26 mouse cellular contexts compared by ENCODE assay signal in genomic region chr5:125277313-125277712, GRCm38 (mm10).
DNase-seq lines count a peak whose midpoint lies in the region; ATAC-seq and TF ChIP-seq lines count a peak whose summit lies in the region.
"Had no signal": no experiment of that assay in that cellular context is flagged by ENCODE, and none has a peak within 500 bp of the region (broad histone marks: within the 10 kb centered on the region; RNA-seq: fewer than 3 reads in every experiment).

No protein-coding gene starts in this region.

- DNase-seq in cerebellum, adult 8-10 months = no peak
- DNase-seq in gastrocnemius, adult 2 months = no peak
- DNase-seq in gastrocnemius, postnatal 36 days = no peak
- DNase-seq in cerebellum, adult 9-10 months = peak; percentile 52
- peak; percentile 64 to 72 for DNase-seq in cerebellum, postnatal 25 days
- DNase-seq in heart, adult 8-10 months (ENCODE audit: low spot score) = no peak
- no peak for DNase-seq in frontal cortex, postnatal 25 days (ENCODE audit: low spot score in 2 of 2)
- DNase-seq: adrenal gland, adult 8-10 months; adrenal gland, postnatal 25 days; gastrocnemius, postnatal 10 days; heart, adult 11 months; heart, postnatal 10 days; heart, postnatal 36 days; kidney, adult 11 months; kidney, adult 8-10 months had no signal

- H3K27ac ChIP-seq in gastrocnemius, adult 2 months = peak overlapping the region; percentile 7; the same call in 1 of the 2 replicates
- H3K27ac ChIP-seq: forebrain, embryonic 10.5 days; forebrain, embryonic 13.5 days; heart, embryonic 15.5 days; hindbrain, embryonic 10.5 days; hindbrain, embryonic 13.5 days; intestine, embryonic 15.5 days had no signal

- TF ChIP-seq CTCF in gastrocnemius, adult 2 months (IDR thresholded peaks at IDR 0.05) = no peak

- H3K4me3 ChIP-seq in gastrocnemius, adult 2 months = no peak overlapping the region
- H3K4me3 ChIP-seq: forebrain, embryonic 10.5 days; forebrain, embryonic 13.5 days; heart, embryonic 12.5 days; heart, embryonic 15.5 days; hindbrain, embryonic 10.5 days; hindbrain, embryonic 13.5 days; intestine, embryonic 15.5 days had no signal

- ATAC-seq in cerebellum, adult (ENCODE audit: insufficient number of reproducible peaks, low FRiP score, low TSS enrichment) = peak; percentile 32; the same call in 1 of the 2 replicates
- ATAC-seq: activated CD4-positive, CD25-positive, alpha-beta regulatory T cell, adult 4 months; forebrain, embryonic 13.5 days; forebrain, embryonic 16.5 days; hindbrain, embryonic 16.5 days; intestine, embryonic 15.5 days had no signal

- intact Hi-C loops in gastrocnemius, adult 2 months (cut with DNase I) = no loop called here
- intact Hi-C loops in gastrocnemius, postnatal 36 days (cut with DNase I) = no loop called here

Comparison
In these comparisons a context has a peak if more than half of its experiments do, and no peak if none do; other contexts are left out.
1. DNase-seq: peak in cerebellum, adult 9-10 months (single experiment) and cerebellum, postnatal 25 days (2 of 2); none in cerebellum, adult 8-10 months (single experiment), gastrocnemius, adult 2 months (single experiment), gastrocnemius, postnatal 36 days (0 of 2), heart, adult 8-10 months (single experiment) and frontal cortex, postnatal 25 days (0 of 2).